Comparison of ENCODE assay signal across 18 mouse cellular contexts in the genomic region with DNA sequence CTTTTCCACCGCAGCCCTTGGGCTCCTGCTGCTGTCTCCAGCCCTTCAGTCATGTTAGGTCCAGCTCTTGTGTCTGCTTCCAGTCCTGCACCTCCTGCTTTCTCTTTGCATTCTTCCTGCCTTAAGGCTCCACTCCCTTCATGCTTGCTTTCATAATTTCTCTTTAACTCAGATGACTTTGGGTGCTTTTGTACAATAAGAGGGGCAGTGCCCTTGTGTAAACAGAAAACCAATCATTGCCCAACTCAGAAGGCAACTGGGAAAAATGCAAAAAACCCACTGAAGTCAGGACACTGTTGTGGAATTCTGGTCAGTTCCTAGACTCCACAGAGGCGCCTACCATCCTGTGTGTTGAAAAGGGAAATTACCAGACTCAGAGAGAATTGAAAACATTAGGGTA.
DNase-seq lines count a peak whose midpoint lies in the region; ATAC-seq and TF ChIP-seq lines count a peak whose summit lies in the region.
"Had no signal": no experiment of that assay in that cellular context is flagged by ENCODE, and none has a peak within 500 bp of the region (broad histone marks: within the 10 kb centered on the region; RNA-seq: fewer than 3 reads in every experiment).

No protein-coding gene starts in this region.

- no peaks in the 10 kb centered on the region for H3K27me3 ChIP-seq in heart, embryonic 13.5 days (replicated peaks)
- H3K27me3 ChIP-seq in lung, embryonic 16.5 days (ENCODE audit: control insufficient read depth, insufficient read depth, low read depth, low read length) = no peaks in the 10 kb centered on the region
- H3K27me3 ChIP-seq in stomach, embryonic 16.5 days (ENCODE audit: control insufficient read depth, insufficient read depth, low read length) = no peaks in the 10 kb centered on the region
- H3K27me3 ChIP-seq: forebrain, embryonic 12.5 days; hindbrain, embryonic 15.5 days; liver, embryonic 12.5 days had no signal

- H3K9ac ChIP-seq in heart, embryonic 13.5 days = no peak overlapping the region
- 0 out of 2 replicates have a peak overlapping the region, but pooled peaks have one; percentile 1 for H3K9ac ChIP-seq in lung, embryonic 16.5 days (ENCODE audit: low read length)
- H3K9ac ChIP-seq in stomach, embryonic 16.5 days (ENCODE audit: low read length) = no peak overlapping the region
- H3K9ac ChIP-seq: forebrain, embryonic 12.5 days; hindbrain, embryonic 15.5 days; liver, embryonic 12.5 days had no signal

- peaks cover 48% of the 10 kb centered on the region for H3K4me1 ChIP-seq in heart, embryonic 13.5 days
- peaks cover 3% of the 10 kb centered on the region; the same call in 1 of the 2 replicates for H3K4me1 ChIP-seq in lung, adult 2 months (ENCODE audit: control insufficient read depth, insufficient read depth, low read length)
- H3K4me1 ChIP-seq in lung, embryonic 16.5 days (replicated peaks; ENCODE audit: control insufficient read depth, insufficient read depth, low read length) = peaks cover 51% of the 10 kb centered on the region
- peaks cover 43% of the 10 kb centered on the region for H3K4me1 ChIP-seq in stomach, embryonic 16.5 days (ENCODE audit: control insufficient read depth, insufficient read depth, low read length)
- H3K4me1 ChIP-seq: hindbrain, embryonic 15.5 days had no signal

- no peaks in the 10 kb centered on the region for H3K9me3 ChIP-seq in heart, embryonic 13.5 days
- no peaks in the 10 kb centered on the region for H3K9me3 ChIP-seq in lung, embryonic 16.5 days (ENCODE audit: control insufficient read depth, low read length)
- no peaks in the 10 kb centered on the region for H3K9me3 ChIP-seq in stomach, embryonic 16.5 days (replicated peaks; ENCODE audit: control insufficient read depth, low read length)
- H3K9me3 ChIP-seq: forebrain, embryonic 12.5 days; hindbrain, embryonic 15.5 days; liver, embryonic 12.5 days had no signal

- peak; percentile 39; the same call in 1 of the 2 replicates for TF ChIP-seq POLR2A in lung, adult 2 months (IDR thresholded peaks at IDR 0.05; ENCODE audit: borderline replicate concordance, extremely low read depth, low read depth, low read length)

- no peak for TF ChIP-seq CTCF in lung, adult 2 months (IDR thresholded peaks at IDR 0.05; ENCODE audit: insufficient read depth, low read length)

- H3K4me3 ChIP-seq in heart, embryonic 13.5 days = no peak overlapping the region
- no peak overlapping the region for H3K4me3 ChIP-seq in lung, adult 2 months (replicated peaks; ENCODE audit: extremely low read depth, low read depth, low read length)
- no peak overlapping the region for H3K4me3 ChIP-seq in lung, embryonic 16.5 days (ENCODE audit: low read length)
- H3K4me3 ChIP-seq in stomach, embryonic 16.5 days (replicated peaks; ENCODE audit: low read length) = no peak overlapping the region
- H3K4me3 ChIP-seq: forebrain, embryonic 12.5 days; hindbrain, embryonic 15.5 days; layer of hippocampus, adult 2 months; liver, embryonic 12.5 days had no signal

- peak overlapping the region; percentile 68 for H3K27ac ChIP-seq in heart, embryonic 13.5 days (replicated peaks)
- H3K27ac ChIP-seq in lung, embryonic 16.5 days (ENCODE audit: low read length) = peak overlapping the region; percentile 83
- peak overlapping the region; percentile 79; the same call in 1 of the 2 replicates for H3K27ac ChIP-seq in stomach, embryonic 16.5 days (ENCODE audit: low read length)
- H3K27ac ChIP-seq: forebrain, embryonic 12.5 days; hindbrain, embryonic 15.5 days; layer of hippocampus, adult 2 months; liver, embryonic 12.5 days had no signal

- H3K36me3 ChIP-seq in heart, embryonic 13.5 days = peaks cover 26% of the 10 kb centered on the region; the same call in 1 of the 2 replicates
- H3K36me3 ChIP-seq in lung, embryonic 16.5 days (ENCODE audit: control insufficient read depth, insufficient read depth, low read length) = no peaks in the 10 kb centered on the region
- no peaks in the 10 kb centered on the region for H3K36me3 ChIP-seq in stomach, embryonic 16.5 days (ENCODE audit: control insufficient read depth, insufficient read depth, low read length)
- H3K36me3 ChIP-seq: forebrain, embryonic 12.5 days; hindbrain, embryonic 15.5 days; liver, embryonic 12.5 days had no signal

- 68% methylated on average over 2 of the region's 2 CpGs for WGBS in heart, embryonic 13.5 days
- WGBS in lung, adult 2 months = 77% methylated on average over 2 of the region's 2 CpGs
- WGBS in lung, embryonic 16.5 days = 54% methylated on average over 2 of the region's 2 CpGs
- 64% methylated on average over 2 of the region's 2 CpGs for WGBS in stomach, embryonic 16.5 days

- no peak for DNase-seq in heart, adult 8-10 months (ENCODE audit: low spot score)
- no peak for DNase-seq in lung, adult 2 months
- DNase-seq in lung, postnatal 10 days = no peak
- no peak for DNase-seq in spleen, adult 18-20 months
- DNase-seq: adrenal gland, postnatal 10 days; B cell, adult 2 months; cerebellum, adult 11 months; cerebellum, postnatal 14 days; embryo, embryonic 11 days; kidney, adult 8-10 months had no signal

- no peak for ATAC-seq in heart, embryonic 13.5 days (ENCODE audit: extremely low read depth, insufficient number of reproducible peaks, low FRiP score, low TSS enrichment)
- ATAC-seq in lung, embryonic 16.5 days (ENCODE audit: low read depth) = no peak
- ATAC-seq in stomach, embryonic 16.5 days (ENCODE audit: insufficient read depth, low FRiP score) = no peak
- ATAC-seq: liver, embryonic 12.5 days; midbrain, embryonic 16.5 days had no signal

- no peak overlapping the region for H3K4me2 ChIP-seq in heart, embryonic 13.5 days
- peak overlapping the region; percentile 23 for H3K4me2 ChIP-seq in lung, embryonic 16.5 days (ENCODE audit: low read depth, low read length)
- H3K4me2 ChIP-seq in stomach, embryonic 16.5 days (ENCODE audit: low read depth, low read length) = no peak overlapping the region
- H3K4me2 ChIP-seq: forebrain, embryonic 12.5 days; hindbrain, embryonic 15.5 days; liver, embryonic 12.5 days had no signal
